Mouse (Mus musculus): ENCODE results near the gene Tmem119.

Tmem119 gene

GRCm38 (mm10) chr5:113755347-113756030, 44.8 kb downstream of the Tmem119 start:
- DNase-seq: no peak

GRCm38 (mm10) chr5:113751521-113752157, 48.7 kb downstream of the Tmem119 start:
- no peak for DNase-seq

- DNase-seq: no peak
Measured at GRCm38 (mm10) chr5:113748556-113749331, 51.6 kb downstream of the Tmem119 start.

DNA sequence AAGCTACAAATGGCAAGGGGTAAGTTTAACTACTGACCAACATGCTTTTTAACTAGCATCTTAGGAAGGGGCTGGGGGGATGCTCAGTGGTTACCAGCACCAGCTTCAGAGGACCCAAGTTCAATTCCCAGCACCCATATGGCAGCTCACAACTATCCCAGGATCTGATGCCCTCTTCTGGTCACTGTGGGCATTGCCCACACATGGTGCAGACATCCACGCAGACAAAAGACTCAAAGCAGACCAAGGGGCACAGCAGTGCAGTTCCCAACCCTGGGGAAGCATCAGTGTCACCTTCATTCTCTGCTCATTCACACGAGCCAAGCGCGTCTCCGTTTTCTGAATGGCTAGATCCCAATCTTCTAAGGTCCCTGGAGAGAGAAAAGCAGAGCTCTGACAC, 52.7 kb downstream of the Tmem119 start:
- DNase-seq: no peak

Data from thymus, postnatal 25 days (tissue).